7 mouse cellular contexts compared by ENCODE assay signal in the genomic region with DNA sequence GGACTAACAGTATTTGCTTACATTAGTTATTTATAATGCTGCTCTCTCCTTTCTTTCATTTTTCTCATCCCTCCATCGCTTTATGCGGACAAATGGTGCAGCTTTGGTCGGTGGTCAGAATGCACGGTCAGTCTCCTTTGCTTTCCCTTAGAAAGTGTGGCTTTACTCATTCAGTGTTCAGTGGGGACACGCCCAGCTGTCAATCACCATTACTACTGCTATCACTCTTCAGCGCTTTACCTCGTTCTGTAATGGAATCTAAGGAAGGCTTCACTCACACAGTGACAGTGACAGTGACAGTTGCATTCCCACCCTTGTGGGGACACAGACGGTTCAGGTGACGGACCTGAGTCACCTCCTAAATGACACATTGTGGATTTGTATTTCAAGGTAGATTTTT. TPM values are rescaled to one million over a fixed set of nuclear protein-coding genes. Genes with fewer than 3 reads are reported as not detected.
DNase-seq lines count a peak whose midpoint lies in the region; ATAC-seq lines count a peak whose summit lies in the region.

No protein-coding gene starts in this region.

- no peak overlapping the region for H3K27ac ChIP-seq in neural tube, embryonic 11.5 days (ENCODE audit: low read depth, low read length)
- H3K27ac ChIP-seq in limb, embryonic 12.5 days, result no peak overlapping the region

- DNase-seq in neural tube, embryonic 11.5 days (ENCODE audit: low spot score), result peak; percentile 13
- DNase-seq in neural tube, embryonic 10.5 days (ENCODE audit: extremely low spot score, low spot score), result no peak
- DNase-seq in ovary, postnatal 36 days (ENCODE audit: low spot score), result no peak

- H3K9me3 ChIP-seq in neural tube, embryonic 11.5 days (ENCODE audit: control insufficient read depth, low read length), result no peaks in the 10 kb centered on the region
- H3K9me3 ChIP-seq in limb, embryonic 12.5 days, result no peaks in the 10 kb centered on the region

- no peak overlapping the region for H3K4me3 ChIP-seq in neural tube, embryonic 11.5 days (ENCODE audit: low read depth, low read length)
- no peak overlapping the region for H3K4me3 ChIP-seq in limb, embryonic 12.5 days (replicated peaks)

- 64% methylated on average over 9 of the region's 9 CpGs for WGBS in neural tube, embryonic 11.5 days
- 67% methylated on average over 9 of the region's 9 CpGs for WGBS in limb, embryonic 12.5 days

- H3K4me1 ChIP-seq in neural tube, embryonic 11.5 days (ENCODE audit: control insufficient read depth, insufficient read depth, low read length), result no peaks in the 10 kb centered on the region
- no peaks in the 10 kb centered on the region; the same call in 1 of the 2 replicates for H3K4me1 ChIP-seq in limb, embryonic 12.5 days (replicated peaks)

- peak; percentile 59 for ATAC-seq in neural tube, embryonic 11.5 days (ENCODE audit: insufficient read depth, low FRiP score, low TSS enrichment)
- 0 out of 2 replicates have a peak, but pooled peaks have one; percentile 26 for ATAC-seq in common myeloid progenitor, adult 5-6 weeks (replicated peaks; ENCODE audit: low read depth, poor library complexity, severe bottlenecking)
- peak; percentile 34; the same call in 1 of the 2 replicates for ATAC-seq in limb, embryonic 12.5 days (ENCODE audit: insufficient number of reproducible peaks, insufficient read depth, low FRiP score, low TSS enrichment, low read depth)
- no peak for ATAC-seq in frontal cortex, adult (ENCODE audit: low TSS enrichment)
- no peak for ATAC-seq in CD4-positive, CD25-positive, alpha-beta regulatory T cell, adult 4 months

- no peak overlapping the region for H3K9ac ChIP-seq in neural tube, embryonic 11.5 days (ENCODE audit: low read length)
- H3K9ac ChIP-seq in limb, embryonic 12.5 days (replicated peaks), result no peak overlapping the region

- H3K4me2 ChIP-seq in neural tube, embryonic 11.5 days (ENCODE audit: low read depth), result no peak overlapping the region
- no peak overlapping the region for H3K4me2 ChIP-seq in limb, embryonic 12.5 days

- no peaks in the 10 kb centered on the region for H3K36me3 ChIP-seq in neural tube, embryonic 11.5 days (ENCODE audit: control insufficient read depth, insufficient read depth, low read length)
- H3K36me3 ChIP-seq in limb, embryonic 12.5 days, result no peaks in the 10 kb centered on the region

- H3K27me3 ChIP-seq in neural tube, embryonic 11.5 days (ENCODE audit: control insufficient read depth, insufficient read depth, low read length), result no peaks in the 10 kb centered on the region
- no peaks in the 10 kb centered on the region for H3K27me3 ChIP-seq in limb, embryonic 12.5 days

RNA-seq across cellular contexts. Expression of gene Nfkb1, which starts 39.4 kb away (rescaled TPM):
- 13.5 and 15.3 TPM in 2 replicates for polyA plus RNA-seq in neural tube, embryonic 11.5 days (2014; fragmentation: Nextera tagmentation; extraction: Ambion mirVana)
- 121 and 126 TPM in 2 replicates for total RNA-seq in common myeloid progenitor, adult 5-6 weeks (2017)
- 12.1 and 16.8 TPM in 2 replicates for polyA plus RNA-seq in limb, embryonic 12.5 days (2016; fragmentation: Nextera tagmentation; extraction: Ambion mirVana)
- 100 to 1,000 TPM in 1 of 2 experiments, 10 to 100 TPM in 1; 81.1 to 109 TPM for polyA plus RNA-seq in CD4-positive, CD25-positive, alpha-beta regulatory T cell, adult 4 months (2017; shearing (Covaris generic))

Comparison
In these comparisons a context has a peak if more than half of its experiments do, and no peak if none do; other contexts are left out.
1. ATAC-seq: peak in neural tube, embryonic 11.5 days (single experiment), common myeloid progenitor, adult 5-6 weeks (single experiment) and limb, embryonic 12.5 days (single experiment); none in frontal cortex, adult (single experiment) and CD4-positive, CD25-positive, alpha-beta regulatory T cell, adult 4 months (single experiment).